Mouse (Mus musculus): Measurements from ENCODE around the gene Plin5. TPM values are rescaled to one million over a fixed set of nuclear protein-coding genes. Genes with fewer than 3 reads are reported as not detected.

The Plin5 gene
- total and polyA plus RNA-seq, 3 experiments: not detected

DNA sequence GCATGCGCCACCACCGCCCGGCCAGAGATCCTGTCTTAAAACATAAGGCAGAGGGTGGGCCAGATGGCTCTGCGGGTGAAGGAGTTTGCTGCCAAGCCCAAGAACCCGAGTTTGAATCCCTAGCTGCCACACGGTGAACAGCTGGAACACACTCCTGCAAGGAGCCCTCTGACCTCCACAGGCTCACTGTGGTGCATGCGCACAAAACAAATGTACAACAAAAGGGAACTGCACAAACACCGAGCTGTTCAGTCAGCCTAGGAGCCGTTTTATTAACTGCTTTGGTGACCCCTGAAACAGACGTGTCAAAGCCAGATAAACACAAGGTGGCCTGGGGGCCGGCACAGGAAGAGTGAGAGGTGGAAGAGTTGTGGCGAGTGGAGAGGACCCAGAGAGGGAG lies 2.0 kb upstream of the Plin5 start:
- H3K27me3 ChIP-seq (replicated peaks): peaks cover 24% of the 10 kb centered on the region
- H3K79me2 ChIP-seq (replicated peaks; ENCODE audit: control insufficient read depth, extremely low read depth, insufficient read depth, poor library complexity, severe bottlenecking): no peaks in the 10 kb centered on the region
- peaks cover 0 to 10% of the 10 kb centered on the region in 2 experiments for H3K36me3 ChIP-seq (replicated peaks in 1 of 2; ENCODE audit: control insufficient read depth in 1 of 2, insufficient read depth in 1 of 2, low read length in 1 of 2)
- no peak for TF ChIP-seq SIN3A (IDR thresholded peaks at IDR 0.05; ENCODE audit: low read length)
- TF ChIP-seq GABPA (IDR thresholded peaks at IDR 0.05; ENCODE audit: insufficient replicate concordance, low read depth, low read length): no peak
- TF ChIP-seq POLR2AphosphoS2 (IDR thresholded peaks at IDR 0.05; ENCODE audit: low read depth, low read length): no peak
- TF ChIP-seq ZMIZ1 (IDR thresholded peaks at IDR 0.05; ENCODE audit: low read depth, low read length): no peak
- no peak overlapping the region for H3K4me3 ChIP-seq (replicated peaks in 1 of 3; ENCODE audit: low read depth in 2 of 3, low read length in 2 of 3, poor library complexity in 1 of 3)
- peaks cover 20% of the 10 kb centered on the region for H3K9me3 ChIP-seq (replicated peaks; ENCODE audit: low read length)
- in situ Hi-C loops (cut with MboI; ENCODE audit: low pct_ligation_motif_present, low pct_unique_long_range_greater_than_20kb, low sequenced_read_pairs): loop anchor here (5.0 kb wide), 1 partner anchor 37 kb away; no protein-coding TSS in a partner anchor
- no peak overlapping the region for H3K9ac ChIP-seq (ENCODE audit: insufficient read depth, low read depth)
- dilution Hi-C loops (cut with MboI; ENCODE audit: extremely low pct_ligation_motif_present, extremely low pct_unique_long_range_greater_than_20kb, low sequenced_read_pairs): no loop called here
- H3K4me2 ChIP-seq (ENCODE audit: insufficient read depth, low read depth, poor library complexity, severe bottlenecking): no peak overlapping the region
- no peak overlapping the region for H3K27ac ChIP-seq (ENCODE audit: insufficient read depth, low read depth)
- 0 out of 4 replicates have a peak, but pooled peaks cover 0 to 2% of the 10 kb centered on the region in 2 experiments for H3K4me1 ChIP-seq (ENCODE audit: control insufficient read depth in 1 of 2, insufficient read depth in 2 of 2)
- DNase-seq (ENCODE audit: extremely low read depth): no peak

- H3K4me2 ChIP-seq (ENCODE audit: insufficient read depth, low read depth, poor library complexity, severe bottlenecking): no peak overlapping the region
- H3K4me3 ChIP-seq (replicated peaks in 1 of 3; ENCODE audit: low read depth in 2 of 3, low read length in 2 of 3, poor library complexity in 1 of 3): no peak overlapping the region
- H3K4me1 ChIP-seq (ENCODE audit: control insufficient read depth in 1 of 2, insufficient read depth in 2 of 2): 0 out of 4 replicates have a peak, but pooled peaks cover 0 to 2% of the 10 kb centered on the region in 2 experiments
- peaks cover 0 to 8% of the 10 kb centered on the region in 2 experiments for H3K36me3 ChIP-seq (replicated peaks in 1 of 2; ENCODE audit: control insufficient read depth in 1 of 2, insufficient read depth in 1 of 2, low read length in 1 of 2)
- peaks cover 17% of the 10 kb centered on the region for H3K27me3 ChIP-seq (replicated peaks)
- no peak for DNase-seq (ENCODE audit: extremely low read depth)
- no peak overlapping the region for H3K27ac ChIP-seq (ENCODE audit: insufficient read depth, low read depth)
- H3K79me2 ChIP-seq (replicated peaks; ENCODE audit: control insufficient read depth, extremely low read depth, insufficient read depth, poor library complexity, severe bottlenecking): no peaks in the 10 kb centered on the region
- TF ChIP-seq GABPA (IDR thresholded peaks at IDR 0.05; ENCODE audit: insufficient replicate concordance, low read depth, low read length): no peak
- dilution Hi-C loops (cut with MboI; ENCODE audit: extremely low pct_ligation_motif_present, extremely low pct_unique_long_range_greater_than_20kb, low sequenced_read_pairs): no loop called here
- in situ Hi-C loops (cut with MboI; ENCODE audit: low pct_ligation_motif_present, low pct_unique_long_range_greater_than_20kb, low sequenced_read_pairs): loop anchor here (5.0 kb wide), 1 partner anchor 34 kb away; no protein-coding TSS in a partner anchor
- no peaks in the 10 kb centered on the region for H3K9me3 ChIP-seq (replicated peaks; ENCODE audit: low read length)
- no peak overlapping the region for H3K9ac ChIP-seq (ENCODE audit: insufficient read depth, low read depth)
These were observed 1.2 kb downstream of the Plin5 start for GRCm38 (mm10) chr17:56116193-56116592.

DNA sequence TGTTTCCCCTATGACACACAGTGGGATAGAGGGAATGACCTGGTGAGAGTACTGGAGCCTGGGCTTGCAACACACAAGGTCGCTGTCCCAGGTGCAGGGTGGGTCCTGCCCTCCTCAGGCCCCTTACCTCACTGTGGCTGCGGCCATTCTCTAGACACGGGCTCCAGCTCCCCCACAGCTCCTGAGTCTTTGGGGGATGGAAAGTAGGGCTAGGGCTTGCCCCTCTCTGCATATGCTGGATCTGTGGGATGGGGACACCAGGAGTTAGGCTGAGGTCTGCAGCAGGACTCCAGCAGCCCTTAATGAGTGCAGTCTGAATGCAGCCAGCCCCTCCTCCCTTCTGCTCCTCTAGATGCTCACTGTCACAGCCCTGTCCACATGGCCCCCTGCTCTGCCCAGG lies 4.7 kb downstream of the Plin5 start:
- in situ Hi-C loops (cut with MboI; ENCODE audit: low pct_ligation_motif_present, low pct_unique_long_range_greater_than_20kb, low sequenced_read_pairs): no loop called here
- Histone ChIP-seq H3K9ac (ENCODE audit: insufficient read depth, low read depth) (no peak overlapping the region), H3K79me2 (replicated peaks; ENCODE audit: control insufficient read depth, extremely low read depth, insufficient read depth, poor library complexity, severe bottlenecking) (no peaks in the 10 kb centered on the region), H3K27me3 (replicated peaks) (no peaks in the 10 kb centered on the region), H3K27ac (ENCODE audit: insufficient read depth, low read depth) (no peak overlapping the region), H3K9me3 (replicated peaks; ENCODE audit: low read length) (no peaks in the 10 kb centered on the region), H3K4me3 (replicated peaks in 1 of 3; ENCODE audit: low read depth in 2 of 3, low read length in 2 of 3, poor library complexity in 1 of 3) (no peak overlapping the region), H3K36me3 (replicated peaks in 1 of 2; ENCODE audit: control insufficient read depth in 1 of 2, insufficient read depth in 1 of 2, low read length in 1 of 2) (peaks cover 0 to 30% of the 10 kb centered on the region in 2 experiments), H3K4me1 (ENCODE audit: control insufficient read depth in 1 of 2, insufficient read depth in 2 of 2) (0 out of 4 replicates have a peak, but pooled peaks cover 0 to 2% of the 10 kb centered on the region in 2 experiments), H3K4me2 (ENCODE audit: insufficient read depth, low read depth, poor library complexity, severe bottlenecking) (no peak overlapping the region)
- TF ChIP-seq POLR2A (IDR thresholded peaks at IDR 0.05; ENCODE audit: low read depth, low read length): no peak
- no peak for TF ChIP-seq IRF4 (IDR thresholded peaks at IDR 0.05; ENCODE audit: low read depth, low read length)
- TF ChIP-seq MAX (IDR thresholded peaks at IDR 0.05; ENCODE audit: low read length): no peak
- no peak for TF ChIP-seq EP300 (IDR thresholded peaks at IDR 0.05; ENCODE audit: low read length)
- TF ChIP-seq NRF1 (IDR thresholded peaks at IDR 0.05; ENCODE audit: low read depth, low read length): no peak
- no peak for TF ChIP-seq BHLHE40 (IDR thresholded peaks at IDR 0.05; ENCODE audit: low read depth, low read length)
- no peak for TF ChIP-seq UBTF (IDR thresholded peaks at IDR 0.05; ENCODE audit: low read depth, low read length)
- TF ChIP-seq SMC3 (IDR thresholded peaks at IDR 0.05; ENCODE audit: low read depth, low read length): no peak
- no peak for TF ChIP-seq MAFK (IDR thresholded peaks at IDR 0.05; ENCODE audit: insufficient replicate concordance, low read length)
- no peak for TF ChIP-seq KAT2A (IDR thresholded peaks at IDR 0.05; ENCODE audit: insufficient replicate concordance, low read length)
- TF ChIP-seq CHD1 (IDR thresholded peaks at IDR 0.05; ENCODE audit: low read depth, low read length): no peak
- TF ChIP-seq USF1 (IDR thresholded peaks at IDR 0.05; ENCODE audit: low read depth, low read length): no peak
- dilution Hi-C loops (cut with MboI; ENCODE audit: extremely low pct_ligation_motif_present, extremely low pct_unique_long_range_greater_than_20kb, low sequenced_read_pairs): no loop called here
- DNase-seq (ENCODE audit: extremely low read depth): no peak

Measured in CH12.LX (cell line).